Comparison of ENCODE assay signal across 19 mouse cellular contexts in genomic region chr5:40760224-40760623, GRCm38 (mm10).
DNase-seq lines count a peak whose midpoint lies in the region.
"Had no signal": no experiment of that assay in that cellular context is flagged by ENCODE, and none has a peak within 500 bp of the region (broad histone marks: within the 10 kb centered on the region; RNA-seq: fewer than 3 reads in every experiment).

No protein-coding gene starts in this region.

- no peaks in the 10 kb centered on the region for H3K9me3 ChIP-seq in forebrain, embryonic 10.5 days
- H3K9me3 ChIP-seq: embryonic facial prominence, embryonic 10.5 days; heart, embryonic 10.5 days; hindbrain, embryonic 12.5 days; intestine, embryonic 15.5 days had no signal

- peak; percentile 90 for DNase-seq in brain, adult 2 months (ENCODE audit: low read depth, low spot score)
- DNase-seq in cerebellum, adult 11-12 months = peak; percentile 82
- DNase-seq in cerebellum, adult 9-10 months = peak; percentile 91
- DNase-seq in cerebellum, postnatal 25 days = peak; percentile 74 to 80
- no peak for DNase-seq in natural killer cell, adult 2 months (ENCODE audit: low spot score in 2 of 2)
- no peak for DNase-seq in kidney, adult 11 months
- DNase-seq in left cerebral cortex, adult 18-20 months (ENCODE audit: low spot score in 2 of 2) = no peak
- no peak for DNase-seq in forebrain, embryonic 10.5 days (ENCODE audit: extremely low spot score, low spot score)
- DNase-seq: adrenal gland, postnatal 14 days; heart, adult 18-20 months; heart, postnatal 10 days; heart, postnatal 4 days; kidney, adult 2 months had no signal

- no peaks in the 10 kb centered on the region for H3K36me3 ChIP-seq in forebrain, embryonic 10.5 days (replicated peaks)
- H3K36me3 ChIP-seq: embryonic facial prominence, embryonic 10.5 days; heart, embryonic 10.5 days; hindbrain, embryonic 12.5 days; intestine, embryonic 15.5 days had no signal

- H3K27me3 ChIP-seq in forebrain, embryonic 10.5 days (ENCODE audit: poor library complexity, severe bottlenecking) = no peaks in the 10 kb centered on the region
- H3K27me3 ChIP-seq: CH12.LX; hindbrain, embryonic 12.5 days; intestine, embryonic 15.5 days; Patski had no signal

- H3K4me1 ChIP-seq in forebrain, embryonic 10.5 days = no peaks in the 10 kb centered on the region
- H3K4me1 ChIP-seq: embryonic facial prominence, embryonic 10.5 days; heart, embryonic 10.5 days; hindbrain, embryonic 12.5 days; intestine, embryonic 15.5 days had no signal

- no peak overlapping the region for H3K4me3 ChIP-seq in forebrain, embryonic 10.5 days
- H3K4me3 ChIP-seq: embryonic facial prominence, embryonic 10.5 days; heart, embryonic 10.5 days; hindbrain, embryonic 12.5 days; intestine, embryonic 15.5 days had no signal

- WGBS in forebrain, embryonic 10.5 days = 87% methylated on average over 2 of the region's 2 CpGs

- H3K27ac ChIP-seq in forebrain, embryonic 10.5 days = no peak overlapping the region
- H3K27ac ChIP-seq: embryonic facial prominence, embryonic 10.5 days; heart, embryonic 10.5 days; hindbrain, embryonic 12.5 days; intestine, embryonic 15.5 days had no signal

Comparison
In these comparisons a context has a peak if more than half of its experiments do, and no peak if none do; other contexts are left out.
1. DNase-seq: peak in brain, adult 2 months (single experiment), cerebellum, adult 11-12 months (single experiment), cerebellum, adult 9-10 months (single experiment) and cerebellum, postnatal 25 days (2 of 2); none in natural killer cell, adult 2 months (0 of 2), kidney, adult 11 months (single experiment), left cerebral cortex, adult 18-20 months (0 of 2) and forebrain, embryonic 10.5 days (single experiment).